Mouse (Mus musculus) E14TG2a.4 (cell line): ENCODE results near the gene Ddit4.

Experiments
- H3K27me3 ChIP-seq: 2 replicates; pipeline ENCODE4 v1.6.1; 2014; ENCODE audit warnings: low read length, control low read depth; ENCODE audit not compliant: insufficient read depth
- H3K36me3 ChIP-seq: 2 replicates; pipeline ENCODE4 v1.6.1; 2014; ENCODE audit warnings: low read length, control low read depth; ENCODE audit not compliant: insufficient read depth
- H3K4me1 ChIP-seq: replicated peaks from 2 replicates; pipeline ENCODE4 v1.6.1; 2014; ENCODE audit warnings: low read depth, low read length, control low read depth
- H3K4me3 ChIP-seq: replicated peaks from 2 replicates; pipeline ENCODE4 v1.5.1; 2014; ENCODE audit warnings: mild to moderate bottlenecking, low read length
- H3K9me3 ChIP-seq: 2 replicates; pipeline ENCODE4 v1.6.1; 2014; ENCODE audit warnings: low read length, control low read depth
- CTCF ChIP-seq: conservative IDR thresholded peaks from 2 replicates; pipeline ENCODE4 v1.5.1; 2014; ENCODE audit warnings: low read length
- NANOG ChIP-seq: IDR thresholded peaks from 2 replicates; pipeline ENCODE4 v1.6.1; 2014; ENCODE audit warnings: borderline replicate concordance, low read length, mixed read lengths
- POU5F1 ChIP-seq: IDR thresholded peaks from 2 replicates; pipeline ENCODE4 v1.6.1; 2014; ENCODE audit warnings: low read length, borderline replicate concordance

Gene Ddit4

GRCm38 (mm10) chr10:59967309-59967942, 15.8 kb upstream of the Ddit4 start:
- no peak for TF ChIP-seq CTCF
- TF ChIP-seq POU5F1 = no peak
- no peak for TF ChIP-seq NANOG
- no peak overlapping the region for H3K4me3 ChIP-seq
- H3K4me1 ChIP-seq = peaks cover 78% of the 10 kb centered on the region
- no peaks in the 10 kb centered on the region for H3K36me3 ChIP-seq
- H3K9me3 ChIP-seq = peaks cover 10% of the 10 kb centered on the region
- peaks cover 74% of the 10 kb centered on the region for H3K27me3 ChIP-seq

GRCm38 (mm10) chr10:59966743-59967142, 15.1 kb upstream of the Ddit4 start:
- Histone ChIP-seq H3K27me3 (peaks cover 73% of the 10 kb centered on the region), H3K4me3 (no peak overlapping the region), H3K36me3 (no peaks in the 10 kb centered on the region), H3K4me1 (peaks cover 75% of the 10 kb centered on the region), H3K9me3 (peaks cover 10% of the 10 kb centered on the region)
- no peak for TF ChIP-seq NANOG
- no peak for TF ChIP-seq POU5F1
- TF ChIP-seq CTCF = peak; percentile 36

DNA sequence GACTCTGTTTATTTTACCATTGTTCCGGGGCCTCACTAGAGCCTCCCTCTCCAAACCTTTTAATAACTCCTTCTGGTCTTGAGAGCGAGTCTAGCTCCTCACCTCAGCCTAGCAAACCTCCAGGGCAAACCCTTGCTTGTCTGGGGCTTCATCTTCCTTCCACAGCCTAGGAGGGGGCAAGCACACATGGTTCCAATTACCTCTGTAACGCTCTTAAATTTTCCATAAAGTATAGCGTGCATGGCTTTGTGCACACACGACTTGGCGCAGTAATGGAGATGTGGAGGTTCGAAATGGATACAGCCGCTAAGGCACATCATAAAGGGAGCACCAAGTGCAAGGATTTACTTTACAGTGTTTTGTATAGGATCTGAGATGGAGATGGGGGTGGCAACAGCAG, 14.2 kb upstream of the Ddit4 start:
- peak overlapping the region; percentile 65; the same call in 1 of the 2 replicates for H3K4me3 ChIP-seq
- H3K27me3 ChIP-seq = peaks cover 72% of the 10 kb centered on the region
- TF ChIP-seq POU5F1 (no peak), CTCF (no peak), NANOG (no peak)
- peaks cover 10% of the 10 kb centered on the region for H3K9me3 ChIP-seq
- H3K4me1 ChIP-seq = peaks cover 72% of the 10 kb centered on the region
- no peaks in the 10 kb centered on the region for H3K36me3 ChIP-seq

- Histone ChIP-seq H3K4me3 (peak overlapping the region; percentile 65), H3K27me3 (peaks cover 72% of the 10 kb centered on the region), H3K9me3 (peaks cover 10% of the 10 kb centered on the region), H3K4me1 (peaks cover 71% of the 10 kb centered on the region), H3K36me3 (no peaks in the 10 kb centered on the region)
- TF ChIP-seq NANOG = no peak
- no peak for TF ChIP-seq CTCF
- no peak for TF ChIP-seq POU5F1
These were observed 13.7 kb upstream of the Ddit4 start for GRCm38 (mm10) chr10:59965362-59965695.

GRCm38 (mm10) chr10:59964504-59965361, 13.1 kb upstream of the Ddit4 start:
- no peak for TF ChIP-seq CTCF
- Histone ChIP-seq H3K9me3 (peaks cover 10% of the 10 kb centered on the region), H3K27me3 (peaks cover 68% of the 10 kb centered on the region)

DNA sequence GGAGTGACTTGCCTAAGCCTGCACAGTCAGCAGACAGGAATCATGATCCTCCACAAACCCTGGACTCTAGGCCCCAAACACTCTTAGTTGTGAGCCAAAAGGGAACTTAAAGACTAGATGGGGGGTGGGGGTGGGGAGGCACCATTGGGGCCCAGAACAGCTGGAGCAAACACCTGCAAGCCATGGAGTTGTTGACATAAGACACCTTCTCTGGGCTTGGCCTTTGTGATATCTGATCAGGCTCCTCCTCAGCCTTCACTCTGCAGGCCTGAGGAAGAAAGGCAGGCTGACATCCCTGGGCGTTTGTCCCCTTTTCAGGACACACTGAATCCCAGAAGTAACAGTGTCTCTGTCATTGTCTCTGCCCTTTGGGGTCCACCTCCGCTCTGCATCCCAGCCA, 12.0 kb upstream of the Ddit4 start:
- Histone ChIP-seq H3K4me3 (no peak overlapping the region; the same call in 1 of the 2 replicates), H3K4me1 (peaks cover 73% of the 10 kb centered on the region), H3K27me3 (peaks cover 71% of the 10 kb centered on the region), H3K36me3 (no peaks in the 10 kb centered on the region), H3K9me3 (peaks cover 10% of the 10 kb centered on the region)
- TF ChIP-seq NANOG (no peak), POU5F1 (no peak), CTCF (no peak)

More at GRCm38 (mm10) chr10:59964504-59965361, 13.1 kb upstream of the Ddit4 start:
- peak overlapping the region; percentile 65 for H3K4me3 ChIP-seq
- H3K4me1 ChIP-seq = peaks cover 65% of the 10 kb centered on the region
- H3K36me3 ChIP-seq = no peaks in the 10 kb centered on the region

DNA sequence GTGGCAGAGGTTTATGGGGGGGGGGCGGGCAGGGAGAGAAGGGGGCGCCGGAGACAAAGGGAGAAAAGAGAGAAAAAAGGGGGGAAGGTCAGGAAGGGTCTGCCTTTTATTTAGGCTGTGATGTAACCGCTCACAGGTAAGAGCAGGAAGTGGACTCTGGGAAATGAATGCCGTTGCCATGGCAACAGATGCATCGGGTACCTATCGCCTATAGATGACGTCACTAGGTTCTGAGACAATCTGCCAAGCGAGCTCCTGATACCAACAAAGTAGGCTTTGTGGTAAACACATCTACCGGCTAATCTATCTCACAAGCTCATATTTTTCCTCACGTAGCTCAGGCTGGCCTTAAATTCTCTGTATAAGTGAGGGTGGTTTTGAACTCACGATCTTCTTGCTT, 7.9 kb upstream of the Ddit4 start:
- TF ChIP-seq NANOG (no peak), POU5F1 (no peak), CTCF (no peak)

DNA sequence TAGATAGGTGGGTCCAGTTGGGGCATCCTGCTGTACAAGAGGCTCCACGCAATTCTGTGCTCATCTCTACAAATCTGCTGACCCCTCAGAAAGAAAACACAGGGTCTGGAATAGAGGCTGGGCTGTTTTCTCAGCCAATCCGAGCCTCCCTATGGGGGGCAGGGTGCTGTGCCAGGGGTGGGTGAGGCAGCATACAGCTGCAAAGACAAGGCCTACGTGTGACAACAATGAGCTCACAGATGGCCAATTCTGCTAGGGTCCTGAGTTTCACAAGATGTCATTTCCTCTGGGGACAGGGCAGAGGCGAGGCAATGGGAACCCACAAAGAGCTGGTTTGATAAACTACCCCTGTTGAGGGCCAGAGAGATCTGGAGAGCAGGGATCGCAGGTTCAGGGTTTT, 6.8 kb upstream of the Ddit4 start:
- no peak for TF ChIP-seq NANOG
- no peak for TF ChIP-seq POU5F1
- no peak for TF ChIP-seq CTCF
- 0 out of 2 replicates have a peak overlapping the region, but pooled peaks have one; percentile 37 for H3K4me3 ChIP-seq
- H3K4me1 ChIP-seq = peaks cover 78% of the 10 kb centered on the region
- no peaks in the 10 kb centered on the region for H3K9me3 ChIP-seq
- H3K36me3 ChIP-seq = no peaks in the 10 kb centered on the region
- peaks cover 83% of the 10 kb centered on the region for H3K27me3 ChIP-seq

More for the DNA sequence above, 7.9 kb upstream of the Ddit4 start:
- H3K9me3 ChIP-seq = no peaks in the 10 kb centered on the region
- H3K4me1 ChIP-seq = peaks cover 80% of the 10 kb centered on the region
- H3K27me3 ChIP-seq = peaks cover 74% of the 10 kb centered on the region
- H3K4me3 ChIP-seq = no peak overlapping the region
- H3K36me3 ChIP-seq = no peaks in the 10 kb centered on the region
